Mouse (Mus musculus): ENCODE data around the gene Mtmr14. TPM values are rescaled to one million over a fixed set of nuclear protein-coding genes. Genes with fewer than 3 reads are reported as not detected.

Mtmr14 gene
- polyA plus RNA-seq, 1 experiment from 2014 or later: 28.8 TPM

DNA sequence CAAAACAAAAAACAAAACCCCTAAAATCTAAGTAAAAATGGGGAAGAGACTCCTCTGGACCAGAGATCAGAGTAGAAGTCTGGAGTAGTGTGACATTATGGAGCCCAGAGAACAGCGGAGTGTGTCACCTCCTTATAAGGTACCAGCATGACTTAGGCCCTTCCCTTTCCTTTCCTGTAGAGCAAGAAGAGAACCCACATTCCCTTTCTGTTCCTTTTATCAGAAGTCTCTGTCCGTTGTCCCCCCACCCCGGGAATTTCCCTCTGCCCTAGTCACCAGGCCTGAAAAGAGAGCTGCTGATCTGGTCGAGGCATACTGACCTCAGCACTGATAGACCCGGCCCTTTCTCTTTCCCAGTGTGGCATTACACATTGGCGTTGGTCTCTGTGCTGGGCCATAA lies 799 bp downstream of the Mtmr14 start:
- Histone ChIP-seq H3K27me3 (replicated peaks; ENCODE audit: control insufficient read depth, insufficient read depth, low read length) (no peaks in the 10 kb centered on the region), H3K27ac (ENCODE audit: low read length) (no peak overlapping the region), H3K9me3 (ENCODE audit: control insufficient read depth, low read length) (no peaks in the 10 kb centered on the region), H3K4me2 (ENCODE audit: low read depth, low read length) (peak overlapping the region; percentile 87), H3K4me1 (ENCODE audit: control insufficient read depth, insufficient read depth, low read length) (peaks cover 5% of the 10 kb centered on the region), H3K4me3 (ENCODE audit: low read length) (peak overlapping the region; percentile 97), H3K9ac (ENCODE audit: low read depth, low read length) (peak overlapping the region; percentile 93), H3K36me3 (ENCODE audit: control insufficient read depth, insufficient read depth, low read length) (no peaks in the 10 kb centered on the region)
- 28% methylated on average over 6 of the region's 6 CpGs for WGBS
- ATAC-seq: peak; percentile 1; the same call in 1 of the 2 replicates

DNA sequence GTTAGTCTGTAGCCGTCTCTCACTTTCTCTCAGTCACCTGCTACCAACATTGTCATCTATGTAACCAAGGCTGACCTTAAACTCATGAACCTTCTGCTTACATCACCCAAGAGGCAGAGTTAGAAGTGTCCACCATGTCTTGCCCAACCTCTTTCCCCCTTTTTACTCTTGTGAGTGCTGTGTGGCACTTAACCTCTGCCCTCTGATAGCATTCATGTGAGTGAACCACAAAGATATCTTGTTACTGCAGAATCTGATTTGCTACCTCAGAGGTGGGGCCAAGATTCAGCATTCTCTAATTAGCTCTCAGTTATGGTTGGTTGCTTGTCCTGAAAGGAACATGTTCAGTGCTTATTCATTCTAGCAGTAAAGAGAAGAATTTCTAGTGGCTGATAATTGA lies 5.1 kb downstream of the Mtmr14 start:
- ATAC-seq: no peak
- Histone ChIP-seq H3K9ac (ENCODE audit: low read depth, low read length) (no peak overlapping the region), H3K27me3 (replicated peaks; ENCODE audit: control insufficient read depth, insufficient read depth, low read length) (no peaks in the 10 kb centered on the region), H3K27ac (ENCODE audit: low read length) (no peak overlapping the region), H3K4me2 (ENCODE audit: low read depth, low read length) (no peak overlapping the region), H3K4me3 (ENCODE audit: low read length) (no peak overlapping the region), H3K36me3 (ENCODE audit: control insufficient read depth, insufficient read depth, low read length) (0 out of 2 replicates have a peak, but pooled peaks cover under 1% of the 10 kb centered on the region), H3K9me3 (ENCODE audit: control insufficient read depth, low read length) (no peaks in the 10 kb centered on the region), H3K4me1 (ENCODE audit: control insufficient read depth, insufficient read depth, low read length) (peaks cover 5% of the 10 kb centered on the region)
- WGBS: 85% methylated on average over 1 of the region's 1 CpGs

DNA sequence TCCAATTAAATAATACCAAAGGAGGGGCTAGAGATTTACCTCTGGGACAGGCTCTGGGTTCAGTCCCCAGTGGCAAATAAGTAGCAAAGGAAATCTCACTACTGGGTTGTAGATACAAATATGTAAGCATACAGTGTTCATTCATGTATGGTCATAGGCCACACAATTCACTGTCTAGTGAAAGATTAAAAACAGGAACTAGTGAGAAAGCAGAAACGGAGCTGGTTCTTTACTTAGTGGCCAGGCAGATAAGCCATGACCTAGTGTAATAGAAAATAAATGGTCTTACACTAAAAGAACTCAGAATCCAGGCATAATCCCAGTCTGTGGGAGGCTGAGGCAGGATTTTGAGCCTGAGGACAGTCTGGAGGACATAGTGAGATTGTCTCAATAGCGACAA lies 7.9 kb downstream of the Mtmr14 start:
- H3K36me3 ChIP-seq (ENCODE audit: control insufficient read depth, insufficient read depth, low read length): 0 out of 2 replicates have a peak, but pooled peaks cover 4% of the 10 kb centered on the region
- no peaks in the 10 kb centered on the region for H3K9me3 ChIP-seq (ENCODE audit: control insufficient read depth, low read length)
- no peaks in the 10 kb centered on the region for H3K4me1 ChIP-seq (ENCODE audit: control insufficient read depth, insufficient read depth, low read length)
- no peaks in the 10 kb centered on the region for H3K27me3 ChIP-seq (replicated peaks; ENCODE audit: control insufficient read depth, insufficient read depth, low read length)
- WGBS: 83% methylated on average over 2 of the region's 2 CpGs
- no peak overlapping the region for H3K9ac ChIP-seq (ENCODE audit: low read depth, low read length)
- no peak overlapping the region for H3K4me3 ChIP-seq (ENCODE audit: low read length)
- H3K4me2 ChIP-seq (ENCODE audit: low read depth, low read length): no peak overlapping the region
- no peak for ATAC-seq
- H3K27ac ChIP-seq (ENCODE audit: low read length): no peak overlapping the region

DNA sequence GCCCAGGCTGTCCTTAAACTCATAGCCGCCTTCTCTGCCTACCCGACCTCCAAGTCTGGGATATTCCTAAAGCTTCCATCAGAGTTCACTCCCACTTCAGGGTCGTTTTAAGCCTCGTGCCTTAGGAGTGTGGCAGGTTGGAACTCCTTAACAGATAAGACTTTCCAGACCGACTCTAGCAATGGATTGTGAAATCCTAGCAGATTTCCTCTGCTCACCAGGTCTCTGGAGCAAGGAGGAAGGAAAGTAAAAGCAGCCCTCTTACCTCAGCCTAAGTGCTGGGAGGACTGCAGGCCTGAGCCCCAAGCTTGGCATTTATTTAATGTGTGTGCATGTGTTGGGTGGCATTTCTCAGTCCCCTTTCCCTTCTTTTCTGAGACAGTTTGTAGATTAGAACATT lies 13.1 kb downstream of the Mtmr14 start:
- 82% methylated on average over 5 of the region's 5 CpGs for WGBS
- Histone ChIP-seq H3K4me3 (ENCODE audit: low read length) (no peak overlapping the region), H3K9ac (ENCODE audit: low read depth, low read length) (no peak overlapping the region), H3K36me3 (ENCODE audit: control insufficient read depth, insufficient read depth, low read length) (peaks cover 4% of the 10 kb centered on the region; the same call in 1 of the 2 replicates), H3K9me3 (ENCODE audit: control insufficient read depth, low read length) (no peaks in the 10 kb centered on the region), H3K4me1 (ENCODE audit: control insufficient read depth, insufficient read depth, low read length) (no peaks in the 10 kb centered on the region), H3K4me2 (ENCODE audit: low read depth, low read length) (no peak overlapping the region), H3K27ac (ENCODE audit: low read length) (no peak overlapping the region), H3K27me3 (replicated peaks; ENCODE audit: control insufficient read depth, insufficient read depth, low read length) (no peaks in the 10 kb centered on the region)
- ATAC-seq: no peak

DNA sequence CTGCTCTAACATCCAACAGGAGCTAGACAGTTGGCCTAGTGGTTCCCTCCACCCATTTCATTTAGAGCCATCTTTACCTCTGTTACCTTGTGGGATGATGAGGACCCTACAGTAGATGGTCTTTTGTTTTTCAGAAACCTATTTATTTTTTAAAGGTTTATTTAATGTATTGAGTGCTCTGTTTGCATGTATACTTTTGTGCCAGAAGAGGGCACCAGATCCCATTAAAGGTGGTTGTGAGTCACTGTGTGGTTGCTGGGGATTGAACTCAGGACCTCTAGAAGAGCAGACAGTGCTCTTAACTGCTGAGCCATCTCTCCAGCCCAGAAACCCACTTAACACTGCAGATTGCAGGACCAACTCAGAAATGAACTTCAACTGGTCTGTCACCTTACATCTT lies 14.3 kb downstream of the Mtmr14 start:
- H3K9me3 ChIP-seq (ENCODE audit: control insufficient read depth, low read length): no peaks in the 10 kb centered on the region
- peaks cover 4% of the 10 kb centered on the region; the same call in 1 of the 2 replicates for H3K36me3 ChIP-seq (ENCODE audit: control insufficient read depth, insufficient read depth, low read length)
- no peak overlapping the region for H3K27ac ChIP-seq (ENCODE audit: low read length)
- no peak overlapping the region for H3K9ac ChIP-seq (ENCODE audit: low read depth, low read length)
- no peak overlapping the region for H3K4me2 ChIP-seq (ENCODE audit: low read depth, low read length)
- no peaks in the 10 kb centered on the region for H3K27me3 ChIP-seq (replicated peaks; ENCODE audit: control insufficient read depth, insufficient read depth, low read length)
- ATAC-seq: no peak
- H3K4me1 ChIP-seq (ENCODE audit: control insufficient read depth, insufficient read depth, low read length): no peaks in the 10 kb centered on the region
- no peak overlapping the region for H3K4me3 ChIP-seq (ENCODE audit: low read length)

DNA sequence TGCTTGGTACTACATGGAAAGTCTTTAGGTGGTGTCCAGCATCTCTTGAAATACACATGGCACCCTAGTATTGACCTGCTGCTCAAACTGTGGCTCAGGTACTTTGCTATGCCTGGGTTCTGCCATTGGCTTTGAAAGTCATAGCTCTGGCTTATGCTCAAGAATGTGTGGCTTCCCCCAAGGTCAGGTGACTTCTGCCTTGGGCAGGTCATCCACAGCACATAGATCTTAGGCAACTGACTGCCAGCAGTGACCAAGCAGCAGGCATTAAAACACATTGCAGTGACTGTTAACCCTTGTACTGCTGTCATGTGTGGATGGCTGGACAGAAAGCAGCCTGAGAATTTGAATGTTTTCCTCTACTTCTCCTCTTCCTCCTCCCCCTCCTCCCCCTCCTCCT lies 17.3 kb downstream of the Mtmr14 start:
- H3K9me3 ChIP-seq (ENCODE audit: control insufficient read depth, low read length): no peaks in the 10 kb centered on the region
- H3K9ac ChIP-seq (ENCODE audit: low read depth, low read length): no peak overlapping the region
- H3K27me3 ChIP-seq (replicated peaks; ENCODE audit: control insufficient read depth, insufficient read depth, low read length): no peaks in the 10 kb centered on the region
- H3K4me2 ChIP-seq (ENCODE audit: low read depth, low read length): no peak overlapping the region
- H3K4me1 ChIP-seq (ENCODE audit: control insufficient read depth, insufficient read depth, low read length): no peaks in the 10 kb centered on the region
- no peak overlapping the region for H3K4me3 ChIP-seq (ENCODE audit: low read length)
- no peak for ATAC-seq
- no peaks in the 10 kb centered on the region; the same call in 1 of the 2 replicates for H3K36me3 ChIP-seq (ENCODE audit: control insufficient read depth, insufficient read depth, low read length)
- no peak overlapping the region for H3K27ac ChIP-seq (ENCODE audit: low read length)

DNA sequence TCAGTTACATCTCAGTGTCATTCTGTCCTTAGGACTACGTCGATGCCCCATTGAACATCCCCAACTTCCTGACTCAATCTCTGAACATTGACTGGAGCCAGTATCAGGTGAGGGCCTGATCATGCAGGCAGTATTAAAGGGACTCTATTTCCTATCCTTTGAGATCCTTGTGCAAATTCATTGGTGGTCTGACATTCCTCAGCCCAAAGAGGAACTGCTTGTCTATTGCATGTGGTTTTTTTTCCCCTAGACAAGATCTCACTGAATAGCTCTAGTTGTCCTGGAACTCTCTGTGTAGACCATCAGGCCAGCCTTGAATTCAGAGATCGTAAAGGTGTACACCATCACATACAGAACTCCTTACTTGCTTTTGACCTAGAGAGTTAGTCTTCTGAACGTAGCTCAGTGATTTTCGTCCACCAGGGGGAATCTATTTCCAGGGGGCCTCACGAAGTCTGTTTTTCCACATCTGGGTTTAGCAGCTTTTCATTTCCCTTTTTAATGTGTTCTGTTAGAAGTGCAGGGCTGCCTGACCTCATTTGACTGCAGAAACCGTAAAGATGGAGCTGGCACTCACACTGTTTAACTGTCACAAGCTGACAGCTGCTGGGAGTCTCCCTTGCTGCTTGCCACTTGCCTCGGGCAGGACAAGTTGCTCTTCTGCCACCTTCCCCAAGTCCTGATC lies 23.7 kb downstream of the Mtmr14 start:
- no peaks in the 10 kb centered on the region for H3K4me1 ChIP-seq (ENCODE audit: control insufficient read depth, insufficient read depth, low read length)
- no peaks in the 10 kb centered on the region for H3K9me3 ChIP-seq (ENCODE audit: control insufficient read depth, low read length)
- H3K9ac ChIP-seq (ENCODE audit: low read depth, low read length): no peak overlapping the region
- H3K27ac ChIP-seq (ENCODE audit: low read length): no peak overlapping the region
- WGBS: 85% methylated on average over 8 of the region's 8 CpGs
- H3K27me3 ChIP-seq (replicated peaks; ENCODE audit: control insufficient read depth, insufficient read depth, low read length): no peaks in the 10 kb centered on the region
- H3K36me3 ChIP-seq (ENCODE audit: control insufficient read depth, insufficient read depth, low read length): peaks cover 6% of the 10 kb centered on the region; the same call in 1 of the 2 replicates
- H3K4me3 ChIP-seq (ENCODE audit: low read length): no peak overlapping the region
- no peak overlapping the region for H3K4me2 ChIP-seq (ENCODE audit: low read depth, low read length)
- ATAC-seq: no peak

DNA sequence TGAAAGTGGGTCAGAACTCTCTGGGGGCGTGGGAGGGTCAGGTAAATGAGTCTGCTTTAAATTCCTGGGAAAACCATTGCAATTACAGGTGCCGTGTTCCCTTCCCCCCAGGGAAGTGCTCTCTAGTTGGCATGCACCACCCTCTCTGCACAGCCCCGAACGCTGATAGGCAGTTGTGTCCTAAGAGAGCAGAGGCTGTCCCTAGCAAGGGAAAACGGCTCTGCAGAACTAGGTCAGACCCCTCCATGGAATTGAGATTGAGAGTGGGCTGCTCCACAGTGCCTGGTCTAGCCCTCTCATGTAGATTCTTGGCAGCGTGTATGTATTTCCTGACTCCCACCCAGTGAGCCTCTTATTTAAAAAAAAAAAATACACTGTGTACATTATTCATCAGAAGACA lies 25.9 kb downstream of the Mtmr14 start:
- H3K9ac ChIP-seq (ENCODE audit: low read depth, low read length): no peak overlapping the region
- H3K27me3 ChIP-seq (replicated peaks; ENCODE audit: control insufficient read depth, insufficient read depth, low read length): no peaks in the 10 kb centered on the region
- H3K36me3 ChIP-seq (ENCODE audit: control insufficient read depth, insufficient read depth, low read length): peaks cover 6% of the 10 kb centered on the region; the same call in 1 of the 2 replicates
- no peak overlapping the region for H3K4me3 ChIP-seq (ENCODE audit: low read length)
- H3K4me1 ChIP-seq (ENCODE audit: control insufficient read depth, insufficient read depth, low read length): no peaks in the 10 kb centered on the region
- ATAC-seq: no peak
- 92% methylated on average over 6 of the region's 6 CpGs for WGBS
- no peak overlapping the region for H3K4me2 ChIP-seq (ENCODE audit: low read depth, low read length)
- no peaks in the 10 kb centered on the region for H3K9me3 ChIP-seq (ENCODE audit: control insufficient read depth, low read length)
- no peak overlapping the region for H3K27ac ChIP-seq (ENCODE audit: low read length)

DNA sequence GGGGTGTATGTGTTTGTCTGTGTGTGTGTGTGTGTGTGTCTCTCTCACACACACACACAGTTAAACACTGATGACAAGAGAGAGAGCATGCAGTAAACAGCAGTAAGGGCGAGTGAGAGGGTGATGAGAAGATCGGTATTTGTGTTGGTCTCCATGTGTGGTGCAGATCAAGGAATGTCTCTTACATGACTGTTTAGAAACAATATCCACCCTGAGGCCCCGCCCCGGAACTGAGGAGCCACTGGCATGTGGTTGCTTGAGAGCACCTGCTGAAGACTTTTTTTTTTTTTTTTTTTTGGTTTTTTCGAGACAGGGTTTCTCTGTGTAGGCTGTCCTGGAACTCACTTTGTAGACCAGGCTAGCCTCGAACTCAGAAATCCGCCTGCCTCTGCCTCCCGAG lies 26.8 kb downstream of the Mtmr14 start:
- Histone ChIP-seq H3K9ac (ENCODE audit: low read depth, low read length) (no peak overlapping the region), H3K36me3 (ENCODE audit: control insufficient read depth, insufficient read depth, low read length) (peaks cover 10% of the 10 kb centered on the region), H3K4me3 (ENCODE audit: low read length) (no peak overlapping the region), H3K4me2 (ENCODE audit: low read depth, low read length) (no peak overlapping the region), H3K9me3 (ENCODE audit: control insufficient read depth, low read length) (no peaks in the 10 kb centered on the region), H3K4me1 (ENCODE audit: control insufficient read depth, insufficient read depth, low read length) (no peaks in the 10 kb centered on the region), H3K27me3 (replicated peaks; ENCODE audit: control insufficient read depth, insufficient read depth, low read length) (no peaks in the 10 kb centered on the region), H3K27ac (ENCODE audit: low read length) (no peak overlapping the region)
- ATAC-seq: no peak
- 91% methylated on average over 8 of the region's 8 CpGs for WGBS

Data from intestine, embryonic 16.5 days (tissue).